Mouse (Mus musculus) embryonic facial prominence, embryonic 14.5 days (tissue): Measurements from ENCODE around the gene Ranbp3. TPM values are rescaled to one million over a fixed set of nuclear protein-coding genes. Genes with fewer than 3 reads are reported as not detected.

Experiments
- ATAC-seq: fragments of 200-750 bp; cut with Nextera tagmentation; 2 replicates; pipeline ENCODE4 v1.8.0; 2017; ENCODE audit warnings: low read depth, moderate number of reproducible peaks, moderate TSS enrichment
- DNase-seq: peaks from one replicate; pipeline ENCODE4 v3.0.0-alpha.2; 2015; ENCODE audit warnings: low spot score
- H3K27ac ChIP-seq: fragments of 300-500 bp; sonication (generic); replicated peaks from 2 replicates; pipeline ENCODE4 v1.5.1; 2014; ENCODE audit warnings: low read depth, mild to moderate bottlenecking, low read length, moderate library complexity
- H3K27me3 ChIP-seq: fragments of 300-500 bp; sonication (generic); replicated peaks from 2 replicates; pipeline ENCODE4 v1.6.1; 2014; ENCODE audit warnings: low read length; ENCODE audit not compliant: control insufficient read depth, insufficient read depth
- H3K36me3 ChIP-seq: fragments of 300-500 bp; sonication (generic); 2 replicates; pipeline ENCODE4 v1.6.1; 2014; ENCODE audit warnings: low read length, mixed read lengths; ENCODE audit not compliant: control insufficient read depth, insufficient read depth
- H3K4me1 ChIP-seq: fragments of 300-500 bp; sonication (generic); 2 replicates; pipeline ENCODE4 v1.6.1; 2014; ENCODE audit warnings: antibody characterized with exemption, low read length; ENCODE audit not compliant: control insufficient read depth, insufficient read depth
- H3K4me2 ChIP-seq: fragments of 300-500 bp; sonication (generic); 2 replicates; pipeline ENCODE4 v1.6.1; 2014; ENCODE audit warnings: low read depth, mild to moderate bottlenecking, low read length, moderate library complexity, mixed read lengths
- H3K4me3 ChIP-seq: fragments of 300-500 bp; sonication (generic); 2 replicates; pipeline ENCODE4 v1.5.1; 2014; ENCODE audit warnings: low read depth, mild to moderate bottlenecking, low read length
- H3K9ac ChIP-seq: fragments of 300-500 bp; sonication (generic); 2 replicates; pipeline ENCODE4 v1.6.1; 2014; ENCODE audit warnings: low read depth, mild to moderate bottlenecking, low read length, moderate library complexity, mixed read lengths
- H3K9me3 ChIP-seq: fragments of 300-500 bp; sonication (generic); 2 replicates; pipeline ENCODE4 v1.6.1; 2016; ENCODE audit warnings: low read length; ENCODE audit not compliant: control insufficient read depth
- WGBS: fragments of 180-500 bp; shearing (Covaris S2); extraction: QIAGEN DNeasy Blood & Tissue Kit; methylation state at CpG from one replicate; pipeline ENCODE4 v1.1.7; 2014; 5-methylcytosine and 5-hydroxymethylcytosine counted together
- polyA plus RNA-seq: library from polyadenylated mRNA; unstranded; fragments of >200 nt; fragmentation: Nextera tagmentation; extraction: Ambion mirVana; gene quantifications from 2 replicates; pipeline ENCODE4 v1.2.1, GENCODE M21; 2014

Gene Ranbp3
- polyA plus RNA-seq, 1 experiment from 2014 or later, result 78.8 TPM

DNA sequence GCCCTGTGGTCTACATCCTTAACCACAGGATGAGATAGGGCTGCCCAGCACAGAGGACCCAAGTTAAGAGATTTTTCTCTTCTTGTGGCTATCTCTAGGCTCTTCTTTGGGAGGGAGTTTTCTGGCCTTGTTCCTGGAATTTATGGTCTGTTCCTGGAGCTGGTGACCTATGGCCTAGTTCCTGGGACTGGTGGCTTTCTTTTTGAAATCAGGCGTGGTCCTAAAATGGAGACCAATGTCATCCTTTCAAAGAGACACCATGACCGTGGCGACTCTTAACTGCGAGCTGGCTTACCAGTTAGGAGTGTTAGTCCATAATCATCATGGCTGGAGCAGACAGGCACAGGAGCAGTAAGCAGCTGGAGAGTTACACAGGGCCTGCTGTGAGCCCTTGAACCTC is 6.7 kb upstream of the Ranbp3 start:
- no peak for ATAC-seq
- Histone ChIP-seq H3K4me3 (no peak overlapping the region), H3K27ac (no peak overlapping the region), H3K9me3 (no peaks in the 10 kb centered on the region), H3K36me3 (no peaks in the 10 kb centered on the region), H3K27me3 (peaks cover 6% of the 10 kb centered on the region; the same call in 1 of the 2 replicates), H3K4me1 (0 out of 2 replicates have a peak, but pooled peaks cover 5% of the 10 kb centered on the region), H3K9ac (no peak overlapping the region), H3K4me2 (no peak overlapping the region)
- WGBS, result 86% methylated on average over 4 of the region's 4 CpGs
- DNase-seq, result no peak

DNA sequence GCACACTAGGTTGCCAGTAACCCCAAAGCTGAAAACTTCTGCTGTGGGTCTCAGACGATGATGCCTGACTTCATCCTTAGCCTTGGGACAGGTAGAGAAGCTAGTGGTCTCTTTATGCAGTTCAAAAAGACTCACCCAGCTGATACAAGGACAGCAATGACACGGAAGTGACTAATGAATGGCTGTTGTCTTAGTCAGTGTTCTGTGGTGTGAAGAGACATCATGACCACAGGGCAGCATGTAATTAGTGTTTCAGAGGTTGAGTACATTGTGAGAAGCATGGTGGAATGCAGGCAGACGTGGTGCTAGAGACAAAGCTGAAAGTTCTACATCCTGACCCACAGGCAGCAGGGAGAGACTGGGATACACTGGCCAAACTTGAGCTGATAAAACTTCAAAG is 5.5 kb upstream of the Ranbp3 start:
- Histone ChIP-seq H3K27ac (no peak overlapping the region), H3K4me2 (no peak overlapping the region), H3K9ac (no peak overlapping the region), H3K27me3 (peaks cover 6% of the 10 kb centered on the region; the same call in 1 of the 2 replicates), H3K4me3 (no peak overlapping the region), H3K4me1 (0 out of 2 replicates have a peak, but pooled peaks cover 5% of the 10 kb centered on the region), H3K9me3 (no peaks in the 10 kb centered on the region), H3K36me3 (no peaks in the 10 kb centered on the region)
- DNase-seq, result no peak
- 55% methylated on average over 3 of the region's 3 CpGs for WGBS
- no peak for ATAC-seq

DNA sequence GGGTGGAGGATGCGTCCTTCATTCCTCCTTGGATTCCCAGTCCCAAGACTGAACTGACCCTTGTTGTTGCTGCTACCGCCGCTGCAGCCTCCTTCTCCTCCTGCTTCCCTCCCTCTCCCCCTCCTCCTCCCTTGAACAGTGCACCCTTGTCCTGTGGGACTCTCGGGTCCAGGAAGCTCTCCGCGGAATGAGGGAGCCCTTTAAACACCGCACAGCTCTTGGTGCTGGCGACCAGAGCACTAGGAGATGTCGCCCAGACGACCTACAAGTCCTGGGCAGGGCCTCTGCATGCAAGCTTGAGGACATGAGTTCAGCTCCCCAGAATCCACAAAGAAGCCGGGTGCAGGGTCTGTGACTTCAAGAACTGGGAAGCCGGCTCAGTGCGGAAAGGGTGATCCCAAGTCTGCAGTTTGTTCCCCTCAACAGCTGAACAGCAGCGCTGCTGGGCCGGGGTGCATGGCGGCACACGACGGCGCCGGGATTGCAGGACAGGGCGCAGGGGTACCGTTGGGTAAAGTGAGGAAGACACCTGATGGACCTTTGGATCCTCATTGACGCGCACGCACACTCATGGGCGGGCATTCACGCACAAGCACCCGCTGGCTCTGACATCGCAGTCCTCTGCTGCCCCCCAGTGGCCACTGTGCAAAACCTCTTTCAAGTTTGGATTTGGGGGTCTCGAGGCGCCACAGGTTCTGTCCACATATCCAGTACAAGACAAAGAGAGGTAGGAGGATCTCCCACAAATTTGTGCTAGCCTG is 4.5 kb upstream of the Ranbp3 start:
- 4% methylated on average over 31 of the region's 31 CpGs for WGBS
- ATAC-seq (0 out of 2 replicates have a peak, but pooled peaks have one; percentile 3), DNase-seq (peak; percentile 92)
- H3K27me3 ChIP-seq, result peaks cover 6% of the 10 kb centered on the region; the same call in 1 of the 2 replicates
- H3K9ac ChIP-seq, result peak overlapping the region; percentile 41
- H3K4me3 ChIP-seq, result peak overlapping the region; percentile 45
- no peaks in the 10 kb centered on the region for H3K9me3 ChIP-seq
- H3K36me3 ChIP-seq, result no peaks in the 10 kb centered on the region
- no peak overlapping the region for H3K27ac ChIP-seq
- H3K4me2 ChIP-seq, result peak overlapping the region; percentile 95
- 0 out of 2 replicates have a peak, but pooled peaks cover 5% of the 10 kb centered on the region for H3K4me1 ChIP-seq

DNA sequence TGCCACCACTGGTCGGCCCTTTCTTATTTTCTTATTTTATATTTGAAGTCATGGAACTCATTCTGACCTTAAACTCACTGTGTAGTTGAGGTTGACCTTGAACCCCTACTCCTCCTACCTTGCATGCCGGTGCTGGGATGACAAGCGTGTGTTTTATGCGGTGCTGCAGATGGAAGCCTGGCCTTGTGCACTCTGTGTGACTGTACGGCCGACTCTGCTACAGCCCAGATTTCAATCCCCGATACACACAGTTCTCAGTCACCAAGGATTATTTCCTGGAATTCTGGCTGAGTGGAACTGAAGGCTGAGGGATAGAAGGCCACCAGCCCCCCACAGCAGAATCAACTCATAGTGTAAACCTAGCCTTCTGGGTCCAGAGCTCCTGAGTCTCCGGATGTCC is 3.3 kb upstream of the Ranbp3 start:
- H3K27me3 ChIP-seq, result peaks cover 6% of the 10 kb centered on the region; the same call in 1 of the 2 replicates
- peaks cover 7% of the 10 kb centered on the region; the same call in 1 of the 2 replicates for H3K4me1 ChIP-seq
- no peak overlapping the region for H3K4me2 ChIP-seq
- H3K9ac ChIP-seq, result no peak overlapping the region
- H3K27ac ChIP-seq, result no peak overlapping the region
- WGBS, result 86% methylated on average over 8 of the region's 8 CpGs
- no peaks in the 10 kb centered on the region for H3K36me3 ChIP-seq
- no peak for DNase-seq
- H3K9me3 ChIP-seq, result no peaks in the 10 kb centered on the region
- H3K4me3 ChIP-seq, result no peak overlapping the region
- no peak for ATAC-seq

DNA sequence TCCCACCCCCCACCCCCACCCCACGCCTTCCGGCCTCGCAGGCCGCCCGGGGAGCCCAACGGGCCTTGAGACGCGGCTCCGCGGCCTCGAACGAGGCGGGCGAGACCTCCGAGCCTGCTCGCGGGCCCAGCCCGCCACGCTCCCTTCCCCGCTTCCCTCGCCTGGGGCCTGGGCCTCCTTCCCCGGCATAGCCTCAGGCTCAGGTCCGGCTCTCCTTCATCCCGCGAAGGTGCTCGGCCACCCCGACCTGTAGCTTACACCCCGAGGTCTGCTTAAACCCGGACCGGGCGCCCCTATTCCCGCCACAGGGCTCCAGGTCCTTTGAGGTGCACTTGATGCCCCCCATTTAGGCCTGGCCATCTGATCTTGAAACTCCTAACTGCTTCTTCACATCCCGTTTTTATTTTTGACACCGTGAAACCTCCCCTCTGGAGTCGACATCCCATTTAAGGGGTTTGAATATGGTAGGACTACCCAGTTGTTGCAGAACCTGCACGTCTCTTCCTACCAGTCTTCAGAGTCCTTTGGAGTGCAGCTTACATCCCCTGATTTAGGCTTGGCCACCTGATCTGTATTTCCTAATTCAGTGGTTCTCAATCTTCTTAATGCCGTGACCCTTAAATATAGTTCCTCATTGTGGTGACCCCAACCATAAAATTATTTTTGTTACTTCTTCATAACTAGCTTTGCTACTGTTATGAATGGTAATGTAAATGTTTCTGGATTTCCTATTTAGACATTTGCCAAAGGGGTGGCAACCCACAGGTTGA is 738 bp downstream of the Ranbp3 start:
- Histone ChIP-seq H3K36me3 (peaks cover 28% of the 10 kb centered on the region), H3K27me3 (no peaks in the 10 kb centered on the region), H3K4me2 (peak overlapping the region; percentile 80), H3K9ac (peak overlapping the region; percentile 95), H3K27ac (peak overlapping the region; percentile 82), H3K4me1 (peaks cover 15% of the 10 kb centered on the region), H3K9me3 (no peaks in the 10 kb centered on the region), H3K4me3 (peak overlapping the region; percentile 79)
- ATAC-seq (no peak; the same call in 1 of the 2 replicates), DNase-seq (no peak)
- 3% methylated on average over 22 of the region's 37 CpGs for WGBS

DNA sequence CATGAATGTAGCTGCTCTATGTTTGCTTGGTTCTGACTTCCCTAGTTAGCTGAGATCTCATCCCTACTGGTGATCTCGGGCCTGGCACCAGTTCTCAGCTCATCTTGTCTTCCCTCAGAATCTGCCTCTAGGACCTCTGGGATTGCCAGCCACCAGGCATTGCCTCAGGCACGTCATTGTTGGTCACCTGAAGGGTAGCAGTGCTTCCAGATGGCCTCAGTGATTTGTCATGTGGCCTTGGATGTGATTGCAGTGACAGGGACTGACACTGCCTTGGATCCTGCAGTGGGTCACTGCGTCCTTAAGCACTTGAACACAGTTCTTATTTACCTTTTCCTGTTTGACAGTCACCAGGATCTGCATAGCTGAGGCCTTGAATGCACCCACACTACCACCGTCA is 8.7 kb downstream of the Ranbp3 start:
- H3K27me3 ChIP-seq, result no peaks in the 10 kb centered on the region
- 75% methylated on average over 4 of the region's 4 CpGs for WGBS
- no peak overlapping the region for H3K27ac ChIP-seq
- no peak for ATAC-seq
- H3K36me3 ChIP-seq, result peaks cover 46% of the 10 kb centered on the region
- no peaks in the 10 kb centered on the region for H3K4me1 ChIP-seq
- H3K4me2 ChIP-seq, result no peak overlapping the region
- DNase-seq, result no peak
- H3K9ac ChIP-seq, result no peak overlapping the region
- H3K9me3 ChIP-seq, result no peaks in the 10 kb centered on the region
- no peak overlapping the region for H3K4me3 ChIP-seq

DNA sequence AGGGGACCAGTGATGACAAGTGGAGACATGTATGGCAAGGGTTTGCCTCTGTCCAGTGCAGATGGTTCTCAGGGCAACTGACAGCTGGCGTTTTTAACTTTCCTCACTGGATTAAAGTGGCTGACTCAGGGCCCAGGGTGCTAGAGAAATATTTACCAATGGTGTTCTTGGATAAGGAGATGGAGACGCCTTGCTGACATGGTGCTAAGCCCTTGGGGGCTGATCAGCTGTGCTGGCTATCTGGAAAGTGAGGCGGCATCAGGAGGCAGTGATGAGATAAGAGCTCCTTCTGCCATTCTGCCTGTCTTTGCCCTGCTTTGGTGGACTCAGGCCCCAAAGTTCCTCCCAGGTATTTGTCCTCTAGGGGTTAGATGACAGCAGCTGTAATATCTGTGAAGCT is 9.8 kb downstream of the Ranbp3 start:
- no peak overlapping the region for H3K4me2 ChIP-seq
- ATAC-seq (no peak), DNase-seq (no peak)
- WGBS, result 58% methylated on average over 3 of the region's 3 CpGs
- no peak overlapping the region for H3K9ac ChIP-seq
- H3K9me3 ChIP-seq, result no peaks in the 10 kb centered on the region
- H3K27ac ChIP-seq, result no peak overlapping the region
- no peak overlapping the region for H3K4me3 ChIP-seq
- peaks cover 46% of the 10 kb centered on the region for H3K36me3 ChIP-seq
- H3K4me1 ChIP-seq, result no peaks in the 10 kb centered on the region
- H3K27me3 ChIP-seq, result no peaks in the 10 kb centered on the region

DNA sequence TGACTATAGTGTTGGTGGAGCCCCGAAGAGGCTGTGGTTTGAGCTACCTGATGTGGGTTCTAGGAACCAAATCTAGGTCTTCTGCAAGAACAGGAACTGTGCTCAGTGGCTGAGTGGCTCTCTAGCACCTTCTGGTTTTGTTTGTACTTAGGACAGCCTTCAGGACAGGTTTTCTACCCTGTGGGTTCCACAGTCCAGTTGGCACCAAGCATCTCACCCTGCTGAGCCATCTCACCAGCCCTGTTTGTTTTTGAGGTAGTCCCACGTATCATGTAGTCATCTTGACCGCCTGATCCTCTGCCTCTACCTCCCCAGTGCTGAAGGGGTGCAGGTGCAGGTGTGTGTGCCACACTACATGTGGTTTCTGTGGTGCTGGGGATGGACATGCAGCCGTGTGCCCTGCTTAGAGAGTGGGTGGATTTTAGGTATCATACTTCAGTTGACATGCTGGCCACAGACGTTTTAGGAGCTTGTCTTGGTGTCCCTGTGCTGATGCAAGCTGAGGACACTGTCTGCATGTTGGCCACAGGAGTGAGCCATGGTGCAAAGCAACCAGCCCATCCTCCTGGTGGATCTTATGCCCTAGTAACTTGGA is 10.5 kb downstream of the Ranbp3 start:
- Histone ChIP-seq H3K27ac (no peak overlapping the region), H3K4me2 (no peak overlapping the region), H3K27me3 (no peaks in the 10 kb centered on the region), H3K36me3 (peaks cover 51% of the 10 kb centered on the region), H3K9ac (no peak overlapping the region), H3K9me3 (no peaks in the 10 kb centered on the region), H3K4me1 (no peaks in the 10 kb centered on the region), H3K4me3 (no peak overlapping the region)
- WGBS, result 84% methylated on average over 5 of the region's 5 CpGs
- DNase-seq (no peak), ATAC-seq (no peak)
